Comparison of ENCODE assay signal across 10 mouse cellular contexts in genomic region chr11:54478414-54478813, GRCm38 (mm10). TPM values are rescaled to one million over a fixed set of nuclear protein-coding genes. Genes with fewer than 3 reads are reported as not detected.
DNase-seq lines count a peak whose midpoint lies in the region; ATAC-seq and TF ChIP-seq lines count a peak whose summit lies in the region.
"Had no signal": no experiment of that assay in that cellular context is flagged by ENCODE, and none has a peak within 500 bp of the region (broad histone marks: within the 10 kb centered on the region; RNA-seq: fewer than 3 reads in every experiment).

No protein-coding gene starts in this region.

- peaks cover 4% of the 10 kb centered on the region for H3K36me3 ChIP-seq in stomach, postnatal 0 days (ENCODE audit: control insufficient read depth, insufficient read depth, low read length)

- H3K9ac ChIP-seq in stomach, postnatal 0 days (ENCODE audit: low read length), result no peak overlapping the region
- H3K9ac ChIP-seq: limb, embryonic 13.5 days had no signal

- no peak overlapping the region for H3K4me3 ChIP-seq in cerebellum, adult 2 months (replicated peaks; ENCODE audit: insufficient read depth, low read depth, low read length)
- no peak overlapping the region for H3K4me3 ChIP-seq in lung, adult 2 months (replicated peaks; ENCODE audit: extremely low read depth, low read depth, low read length)
- no peak overlapping the region for H3K4me3 ChIP-seq in stomach, postnatal 0 days (ENCODE audit: low read depth, low read length)
- H3K4me3 ChIP-seq: limb, embryonic 13.5 days had no signal

- DNase-seq in cerebellum, adult 2 months, result no peak
- DNase-seq in cerebellum, postnatal 36 days, result no peak
- no peak for DNase-seq in lung, adult 2 months
- no peak for DNase-seq in lung, postnatal 4 days
- DNase-seq in c-Kit-positive CD71-positive TER-119-positive erythroid progenitor cells, embryonic 14.5 days (ENCODE audit: low spot score), result peak; percentile 28
- no peak for DNase-seq in stomach, postnatal 0 days (ENCODE audit: low spot score)
- no peak for DNase-seq in right cerebral cortex, adult 18-20 months

- no peak for TF ChIP-seq EP300 in stomach, postnatal 0 days (optimal IDR thresholded peaks at IDR 0.05)

- no peaks in the 10 kb centered on the region for H3K27me3 ChIP-seq in cerebellum, adult 2 months (ENCODE audit: control insufficient read depth, insufficient read depth, low read length)
- H3K27me3 ChIP-seq in stomach, postnatal 0 days (ENCODE audit: control insufficient read depth, insufficient read depth, low read length), result no peaks in the 10 kb centered on the region
- H3K27me3 ChIP-seq: limb, embryonic 13.5 days had no signal

- no peak for ATAC-seq in stomach, postnatal 0 days (ENCODE audit: low FRiP score, low TSS enrichment)
- no peak for ATAC-seq in inflammation-experienced regulatory T-cells, adult 6 months

- no peak for TF ChIP-seq POLR2A in cerebellum, adult 2 months (IDR thresholded peaks at IDR 0.05; ENCODE audit: borderline replicate concordance, insufficient read depth, low read length)
- TF ChIP-seq POLR2A in lung, adult 2 months (IDR thresholded peaks at IDR 0.05; ENCODE audit: borderline replicate concordance, extremely low read depth, low read depth, low read length), result no peak

- no peaks in the 10 kb centered on the region for H3K9me3 ChIP-seq in stomach, postnatal 0 days (ENCODE audit: control insufficient read depth, low read length)
- H3K9me3 ChIP-seq: G1E had no signal

- peak; percentile 38; the same call in 1 of the 2 replicates for TF ChIP-seq CTCF in cerebellum, adult 2 months (IDR thresholded peaks at IDR 0.05; ENCODE audit: borderline replicate concordance, insufficient read depth, low read depth, low read length)
- peak; percentile 44; the same call in 1 of the 2 replicates for TF ChIP-seq CTCF in lung, adult 2 months (IDR thresholded peaks at IDR 0.05; ENCODE audit: insufficient read depth, low read length)
- peak; percentile 70 for TF ChIP-seq CTCF in stomach, postnatal 0 days (IDR thresholded peaks at IDR 0.05; ENCODE audit: low read depth)

- H3K27ac ChIP-seq in cerebellum, adult 2 months (ENCODE audit: insufficient read depth, low read length), result no peak overlapping the region
- no peak overlapping the region for H3K27ac ChIP-seq in stomach, postnatal 0 days (replicated peaks)
- H3K27ac ChIP-seq: limb, embryonic 13.5 days had no signal

- no peaks in the 10 kb centered on the region for H3K4me1 ChIP-seq in cerebellum, adult 2 months (ENCODE audit: control insufficient read depth, insufficient read depth, low read length)
- H3K4me1 ChIP-seq in lung, adult 2 months (ENCODE audit: control insufficient read depth, insufficient read depth, low read length), result no peaks in the 10 kb centered on the region
- no peaks in the 10 kb centered on the region for H3K4me1 ChIP-seq in stomach, postnatal 0 days (replicated peaks; ENCODE audit: control insufficient read depth, insufficient read depth)
- H3K4me1 ChIP-seq: limb, embryonic 13.5 days had no signal

- 96% methylated on average over 1 of the region's 1 CpGs for WGBS in cerebellum, adult 2 months
- WGBS in lung, adult 2 months, result 84% methylated on average over 1 of the region's 1 CpGs
- 97% methylated on average over 1 of the region's 1 CpGs for WGBS in stomach, postnatal 0 days

- no peak overlapping the region for H3K4me2 ChIP-seq in stomach, postnatal 0 days (replicated peaks; ENCODE audit: low read depth)
- H3K4me2 ChIP-seq: limb, embryonic 13.5 days had no signal

RNA-seq across cellular contexts. Expression of gene Fnip1, which starts 40.4 kb away (rescaled TPM):
- 14.8 and 16.2 TPM in 2 replicates for polyA plus RNA-seq in cerebellum, adult 2 months (2012; rRNA removed)
- polyA plus RNA-seq in lung, adult 2 months (2012; rRNA removed), result 2.2 and 3.9 TPM in 2 replicates
- 5.1 and 5.3 TPM in 2 replicates for polyA plus RNA-seq in stomach, postnatal 0 days (2015; fragmentation: Nextera tagmentation; extraction: Ambion mirVana)
- 10 to 100 TPM in 2 of 3 experiments, 1 to 10 TPM in 1; 7.0 to 13.9 (median 13.4) TPM for polyA plus RNA-seq in inflammation-experienced regulatory T-cells, adult 6 months (2017; shearing (Covaris generic))

RNA-seq across cellular contexts. Expression of gene Rapgef6, which starts 44.2 kb away (rescaled TPM):
- polyA plus RNA-seq in cerebellum, adult 2 months (2012; rRNA removed), result 24.2 and 25.1 TPM in 2 replicates
- 21.6 and 31.3 TPM in 2 replicates for polyA plus RNA-seq in lung, adult 2 months (2012; rRNA removed)
- polyA plus RNA-seq in stomach, postnatal 0 days (2015; fragmentation: Nextera tagmentation; extraction: Ambion mirVana), result 12.5 and 17.0 TPM in 2 replicates
- 100 to 1,000 TPM; 104 to 248 (median 244) TPM for polyA plus RNA-seq in inflammation-experienced regulatory T-cells, adult 6 months (2017; shearing (Covaris generic))
